Mouse (Mus musculus) embryo, embryonic 10.5 days (tissue): ENCODE measurements at regions not wholly inside any gene's neighbourhood (a gene's known extent, or its start where the extent isn't known, plus 50 kb on each side); places are given as distances from the start of the nearest gene placed in this dataset.
"Not testable (repeated sequence)": the region's sequence is repeated elsewhere in the genome, so short reads cannot be mapped to it uniquely, and the experiment has no call there.

Experiments
- DNase-seq: peaks from one replicate; pipeline ENCODE4 v3.0.0-alpha.2; 2015; ENCODE audit warnings: low spot score

DNA sequence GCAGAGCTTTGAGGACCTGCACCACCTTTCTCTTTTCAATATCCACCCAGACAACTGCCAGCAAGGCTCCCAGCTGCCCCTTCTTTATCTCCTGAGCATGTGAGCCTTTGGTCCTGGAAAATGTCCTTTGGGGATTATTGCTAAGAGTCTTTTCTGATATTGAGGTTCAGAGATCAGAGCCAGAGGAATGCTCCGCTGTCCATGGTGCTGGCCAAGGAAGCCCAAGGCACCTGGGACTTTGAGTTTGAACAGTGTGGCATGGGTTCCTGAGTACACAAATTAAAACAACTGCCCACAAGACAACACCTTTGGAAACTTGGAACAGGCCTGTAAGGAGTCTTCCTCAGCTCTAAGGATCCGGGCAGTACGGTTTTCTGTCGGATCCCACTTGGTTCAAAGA is 52.6 kb upstream of the Slc28a3 start:
- DNase-seq: peak; percentile 63

DNA sequence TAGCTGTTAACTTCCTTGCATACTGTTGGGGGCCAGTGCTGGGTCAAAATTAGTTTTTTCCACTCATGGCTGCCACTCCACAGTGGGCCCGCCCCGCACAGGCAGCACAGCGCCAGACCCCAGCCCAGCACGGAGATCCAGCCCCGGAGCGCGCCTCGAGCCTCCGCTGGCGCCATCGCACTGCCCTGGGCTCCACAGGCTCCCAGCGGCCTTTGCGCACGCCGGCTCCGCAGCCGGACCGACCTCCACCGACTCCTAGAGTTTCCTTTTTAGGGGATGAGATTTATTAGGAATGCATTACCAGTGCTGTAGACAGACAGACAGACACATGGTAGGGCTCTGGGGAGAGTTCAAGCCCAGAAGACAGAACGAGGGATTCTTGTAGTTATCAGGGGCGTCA is 58.0 kb upstream of the Slc28a3 start:
- DNase-seq: peak; percentile 15

DNA sequence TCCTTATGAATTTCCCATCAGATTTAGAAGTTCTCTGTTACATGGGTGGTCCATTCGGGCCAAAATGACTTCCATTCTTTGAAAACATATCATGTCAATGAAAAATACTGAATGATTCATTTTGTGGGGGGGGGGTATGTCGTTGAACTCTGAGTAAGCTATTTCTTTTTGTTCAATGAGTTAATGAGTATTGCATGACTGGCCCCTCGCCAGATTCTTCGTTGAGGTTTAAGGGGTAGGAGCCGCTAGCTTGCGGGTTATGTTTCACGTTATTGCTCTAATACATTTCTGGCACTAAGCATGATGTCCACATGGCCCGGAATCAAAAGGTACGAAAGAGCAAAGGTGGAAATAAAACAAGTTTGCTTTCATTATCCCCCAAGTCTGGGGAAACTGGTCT is 59.5 kb upstream of the Slc28a3 start:
- DNase-seq: no peak

DNA sequence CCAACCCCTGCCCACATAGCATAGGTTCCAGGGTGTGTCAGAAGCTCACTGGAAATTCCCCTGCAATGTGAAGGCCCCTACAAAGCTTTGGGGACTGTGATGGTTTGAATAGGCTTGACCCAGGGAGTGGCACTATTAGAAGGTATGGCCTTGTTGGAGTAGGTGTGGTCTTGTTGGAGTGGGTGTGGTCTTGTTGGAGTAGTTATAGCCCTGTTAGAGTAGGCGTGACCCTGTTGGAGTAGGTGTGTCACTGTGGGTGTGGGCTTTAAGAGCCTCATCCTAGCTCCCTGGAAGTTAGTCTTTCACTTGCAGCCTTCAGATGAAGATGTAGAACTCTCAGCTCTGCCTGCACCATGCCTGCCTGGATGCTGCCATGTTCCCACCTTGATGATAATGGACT is 64.9 kb upstream of the Slc28a3 start:
- not testable (repeated sequence) for DNase-seq

DNA sequence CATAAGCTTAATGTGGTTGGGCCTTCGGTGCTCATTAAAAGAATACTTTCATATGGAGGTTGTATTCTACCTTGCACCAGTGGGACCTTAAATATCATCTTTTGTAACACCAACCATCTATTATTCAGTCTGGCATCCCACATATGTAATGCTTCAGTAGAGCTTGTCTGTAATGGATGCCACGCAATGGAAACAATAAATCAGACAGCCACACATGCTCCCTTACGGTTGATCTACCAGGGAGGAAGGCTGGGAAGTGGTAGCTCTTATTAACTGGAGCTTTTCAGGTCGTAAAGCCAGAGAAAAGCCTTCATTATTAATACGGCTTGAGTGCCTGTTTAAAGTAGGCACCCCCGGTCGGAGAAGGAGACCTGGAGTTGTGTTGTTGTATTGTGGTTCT is 66.8 kb upstream of the Slc28a3 start:
- no peak for DNase-seq

DNA sequence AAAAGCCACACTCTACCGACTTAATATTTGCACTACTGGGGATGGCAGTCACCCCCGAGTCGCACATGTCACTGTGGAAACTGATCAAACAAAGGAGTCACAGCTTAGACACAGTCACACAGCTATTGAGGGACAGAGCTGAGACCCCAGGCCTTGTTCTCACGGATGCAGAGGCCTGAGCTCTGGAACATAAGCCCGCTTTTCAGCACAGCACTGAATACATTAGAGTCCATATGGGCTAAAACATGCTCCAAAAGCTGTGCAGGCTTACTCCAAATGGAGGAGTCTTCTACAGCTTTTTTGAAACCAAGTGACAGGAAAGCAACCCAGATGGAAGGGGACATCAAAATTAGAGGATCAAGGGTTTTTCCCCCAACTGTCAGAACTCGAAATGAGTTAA is 69.0 kb upstream of the Slc28a3 start:
- no peak for DNase-seq

DNA sequence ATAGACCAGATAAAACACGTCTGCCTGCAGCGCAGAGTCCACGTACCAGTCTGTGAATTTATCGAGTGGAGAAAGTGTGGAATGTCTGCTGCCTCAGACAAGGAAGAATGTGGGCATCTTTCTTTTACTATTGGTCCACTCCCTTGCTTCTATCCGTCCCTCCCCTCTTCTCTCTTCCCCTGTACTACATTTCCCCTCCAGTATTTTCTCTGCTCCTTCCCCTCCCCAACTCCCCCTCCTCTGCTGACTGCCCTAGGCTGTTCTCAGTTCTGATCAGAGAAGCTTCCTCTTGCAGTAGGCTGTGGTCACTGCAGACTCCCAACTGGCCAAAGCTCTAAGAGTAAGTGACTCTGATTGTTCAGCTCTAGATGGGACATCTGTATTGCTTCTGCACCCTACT is 76.1 kb upstream of the Slc28a3 start:
- DNase-seq: no peak

DNA sequence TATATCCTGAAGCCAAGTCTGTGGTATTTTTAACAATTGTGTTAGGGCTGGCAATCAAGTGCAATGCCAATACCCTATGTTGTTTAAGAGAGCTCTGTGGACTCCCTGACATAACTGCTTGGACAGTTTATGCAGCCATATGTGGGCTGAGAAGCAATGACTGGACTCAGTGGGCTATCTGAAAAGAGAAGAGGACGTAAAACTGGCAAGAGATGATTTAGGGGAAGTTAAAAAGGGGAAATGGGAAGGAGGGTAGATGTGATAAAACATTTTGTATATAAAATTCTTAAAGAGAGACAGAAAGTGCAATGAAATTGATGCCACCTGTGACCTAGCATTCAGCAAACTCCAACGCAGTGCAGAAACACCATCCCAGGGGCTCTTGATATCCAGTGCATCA is 76.9 kb upstream of the Slc28a3 start:
- DNase-seq: no peak

DNA sequence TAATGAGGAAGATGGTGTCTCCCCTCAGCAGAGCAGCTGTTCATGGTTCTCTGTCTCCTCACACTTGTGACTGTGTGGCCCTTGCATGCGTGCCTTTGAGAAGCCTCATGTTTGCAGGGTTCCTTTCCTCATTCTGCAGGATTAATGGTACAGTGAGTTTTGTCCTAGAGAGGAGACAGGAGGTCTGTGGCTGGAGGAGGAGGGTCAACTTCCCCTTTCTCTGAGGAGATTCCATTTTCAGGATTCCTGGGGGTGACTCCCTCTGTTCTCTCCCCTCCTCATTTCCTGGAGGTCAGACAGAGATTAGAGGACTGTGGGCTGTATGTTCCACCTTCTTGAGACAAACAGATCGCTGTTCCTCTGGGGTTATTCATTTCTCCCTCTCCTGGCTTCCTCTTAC is 77.6 kb upstream of the Slc28a3 start:
- DNase-seq: no peak

DNA sequence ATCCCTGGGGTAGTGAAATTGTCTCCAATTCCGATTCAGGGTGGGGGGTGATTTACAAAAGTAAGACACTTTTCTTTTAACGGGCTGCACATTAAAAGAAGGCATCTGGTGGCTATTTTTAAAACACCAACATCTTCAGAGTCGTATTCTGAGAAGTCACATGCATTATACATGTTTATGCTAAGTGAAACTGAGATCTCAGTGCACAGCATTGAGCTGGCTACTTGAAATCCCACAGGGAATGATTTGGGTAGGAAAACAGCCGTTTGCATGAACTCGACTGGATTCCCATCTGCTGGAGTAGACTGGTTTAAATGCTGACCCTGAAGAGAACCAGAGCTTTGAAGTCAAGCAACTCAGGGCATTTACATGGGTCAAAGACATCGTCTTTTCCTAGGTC is 84.0 kb upstream of the Slc28a3 start:
- peak; percentile 42 for DNase-seq

DNA sequence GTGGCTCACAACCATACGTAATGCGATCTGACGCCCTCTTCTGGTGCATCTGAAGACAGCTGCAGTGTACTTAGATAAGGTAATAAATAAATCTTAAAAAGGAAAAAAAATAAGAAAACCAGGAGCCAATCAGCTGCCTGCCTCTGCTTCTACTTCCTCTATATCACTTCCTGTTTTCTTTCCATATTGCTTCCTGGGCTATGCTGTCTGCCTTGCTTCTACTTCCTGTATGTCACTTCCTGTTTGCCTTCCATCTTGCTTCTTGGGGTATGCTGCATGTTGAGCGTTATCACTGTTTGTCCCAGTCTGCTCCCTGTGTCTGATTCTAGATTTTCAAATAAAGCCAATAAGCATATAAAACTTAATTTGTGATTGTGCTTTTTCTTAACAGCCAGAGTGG is 85.3 kb upstream of the Slc28a3 start:
- no peak for DNase-seq

DNA sequence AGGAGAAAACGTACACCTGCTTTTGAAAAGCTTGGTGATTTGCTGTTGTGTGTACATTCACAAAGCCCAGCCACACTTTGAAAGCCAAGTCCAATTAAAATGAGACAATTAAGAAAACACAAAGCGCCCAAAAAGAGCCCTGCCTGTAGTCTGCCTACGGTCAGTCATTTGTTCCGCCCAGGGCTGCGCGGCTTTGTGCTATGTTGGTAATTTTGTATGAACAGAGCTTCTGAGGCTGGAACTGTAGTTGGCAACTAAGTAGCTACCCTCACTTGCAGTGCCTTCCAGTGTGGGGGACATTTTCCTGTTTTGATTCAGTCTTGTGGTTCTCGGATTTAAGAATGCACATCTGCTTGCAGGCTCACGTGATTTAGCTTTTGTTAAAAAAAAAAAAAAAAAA is 89.3 kb upstream of the Slc28a3 start:
- no peak for DNase-seq

DNA sequence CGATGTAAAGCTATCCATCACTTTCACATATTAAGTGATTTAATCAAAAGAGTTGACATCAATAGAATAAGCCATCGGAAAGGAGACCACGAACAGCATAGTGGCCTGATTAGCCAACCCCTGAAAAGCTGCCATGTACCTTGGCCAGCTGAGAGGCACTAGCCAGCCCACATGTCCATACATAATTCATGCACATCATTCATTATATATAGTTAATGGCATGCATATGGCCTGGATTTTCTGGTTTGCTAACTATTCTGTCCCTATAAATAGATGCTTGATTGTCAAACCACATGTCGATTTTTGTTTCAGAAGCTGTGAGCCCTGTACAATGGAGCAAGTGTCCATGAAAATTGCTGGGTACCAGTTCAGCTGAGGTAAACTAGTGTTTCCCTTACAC is 93.5 kb upstream of the Slc28a3 start:
- no peak for DNase-seq

DNA sequence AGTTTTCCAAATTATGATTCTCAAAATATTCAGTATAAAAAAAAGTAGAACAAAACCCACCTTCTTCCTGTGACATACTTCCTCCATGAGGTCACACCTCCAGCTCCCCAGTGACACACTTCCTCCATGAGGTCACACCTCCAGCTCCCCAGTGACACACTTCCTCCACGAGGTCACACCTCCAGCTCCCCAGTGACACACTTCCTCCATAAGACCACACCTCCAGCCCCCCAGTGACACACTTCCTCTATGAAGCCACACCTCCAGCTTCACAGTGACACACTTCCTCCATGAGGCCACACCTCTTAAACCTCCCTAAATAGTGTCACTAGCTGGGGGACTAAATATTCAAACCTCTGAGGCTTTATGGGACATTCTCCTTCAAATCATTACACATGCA is 89.8 kb upstream of the Ntrk2 start:
- DNase-seq: no peak

DNA sequence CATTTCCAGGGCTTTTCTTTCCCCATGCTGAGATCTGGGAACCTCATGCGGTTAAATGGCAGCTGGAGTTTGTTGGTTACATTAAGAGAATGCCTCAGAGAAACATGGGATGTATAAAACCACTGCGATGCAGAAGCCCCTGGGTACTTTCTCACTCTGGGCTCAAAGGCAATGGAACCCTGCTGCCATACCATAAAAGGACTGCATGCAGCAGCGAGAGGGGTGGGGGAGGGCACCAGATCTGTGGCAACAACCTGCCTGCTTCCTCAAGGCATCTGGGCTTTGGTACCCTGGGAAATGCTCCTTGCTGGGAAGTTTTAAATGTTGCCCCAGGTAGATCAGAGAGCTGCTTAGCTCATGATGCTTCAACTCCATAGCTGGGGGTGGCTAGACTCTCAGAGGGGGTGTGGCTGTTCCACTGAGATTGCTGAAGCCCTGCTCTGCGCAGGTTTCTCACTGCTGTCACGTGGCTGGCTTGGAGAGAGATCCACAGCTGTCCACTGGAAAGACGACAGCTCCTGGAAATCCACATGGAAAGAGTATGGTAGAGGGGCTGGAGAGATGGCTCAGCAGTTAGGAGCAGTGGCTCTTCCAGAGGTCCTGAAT is 75.8 kb upstream of the Ntrk2 start:
- DNase-seq: peak; percentile 38

DNA sequence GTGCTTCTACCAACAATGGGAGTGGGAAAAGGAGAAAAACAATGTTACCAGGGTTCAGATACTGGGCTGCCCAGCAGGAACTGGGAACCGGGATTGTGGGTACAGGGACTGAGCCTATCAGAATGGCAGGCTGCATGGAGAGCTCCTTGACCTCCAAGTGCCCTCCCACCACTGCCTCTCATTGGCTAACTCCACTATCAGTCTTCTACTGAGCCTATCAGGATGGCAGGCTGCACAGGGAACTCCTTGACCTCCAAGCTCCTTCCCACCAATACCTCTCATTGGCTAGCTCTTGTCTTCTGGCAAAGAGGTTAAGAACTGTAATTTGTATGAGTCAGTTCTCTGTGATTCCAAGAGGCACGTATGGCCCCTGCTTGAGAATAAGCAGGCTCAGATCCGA is 73.6 kb upstream of the Ntrk2 start:
- DNase-seq: peak; percentile 21

DNA sequence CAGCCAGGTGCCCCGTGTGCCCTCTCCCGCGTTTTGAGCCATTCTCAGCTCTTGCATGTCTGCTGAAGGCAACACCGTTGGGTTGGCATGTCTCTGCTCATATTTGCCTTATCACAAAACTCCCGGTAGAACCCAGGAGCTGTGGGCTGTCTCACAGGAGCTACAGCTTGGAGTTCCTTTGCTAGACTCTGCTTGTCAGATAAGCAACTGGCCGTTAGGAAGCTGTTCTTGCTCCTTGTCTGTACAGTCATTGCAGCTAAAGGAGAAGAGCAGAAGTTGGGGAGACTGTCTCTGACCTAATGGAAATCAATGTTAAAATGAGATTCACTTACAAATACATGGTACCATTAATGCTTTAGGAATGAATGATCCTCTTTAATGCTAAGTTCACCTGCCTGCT is 72.8 kb upstream of the Ntrk2 start:
- no peak for DNase-seq

DNA sequence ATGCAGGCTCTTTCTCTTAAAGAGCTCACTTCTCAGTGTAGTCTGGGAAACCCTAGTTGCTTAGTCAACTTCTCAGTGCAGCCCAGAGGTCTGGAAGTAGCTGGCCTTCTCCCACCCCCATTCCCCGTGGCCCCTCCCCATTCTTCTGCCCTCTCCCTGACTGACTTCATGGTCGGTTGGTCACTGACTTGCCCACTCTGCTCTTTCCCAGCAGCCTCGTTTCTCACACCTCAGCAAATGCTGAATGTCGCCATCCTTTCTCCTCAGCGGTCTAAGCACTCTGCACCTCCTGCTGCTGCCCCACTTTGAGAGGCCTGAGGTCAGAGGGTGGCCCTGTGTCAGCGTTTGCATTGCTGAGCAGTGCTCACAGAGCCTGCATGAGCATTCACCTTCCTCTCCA is 70.8 kb upstream of the Ntrk2 start:
- no peak for DNase-seq

DNA sequence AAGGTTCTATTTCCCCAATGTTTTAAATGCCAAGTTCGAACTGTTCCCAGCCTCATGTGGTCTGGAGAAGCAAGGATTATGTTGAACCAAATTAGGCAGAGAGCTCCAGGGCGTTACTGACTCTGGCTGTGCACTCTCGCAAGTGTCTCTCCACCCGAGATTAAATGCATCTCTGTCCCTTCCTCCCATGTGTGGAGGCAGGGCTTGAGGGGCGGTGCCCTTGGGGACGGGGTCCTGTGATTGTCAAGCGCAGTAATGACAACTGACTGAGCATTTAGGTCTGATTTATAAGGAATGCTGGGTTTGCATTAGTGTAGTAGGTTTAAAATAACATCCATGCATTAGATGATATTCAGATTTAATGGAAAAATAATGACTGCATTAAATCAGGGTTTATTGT is 65.6 kb upstream of the Ntrk2 start:
- no peak for DNase-seq

DNA sequence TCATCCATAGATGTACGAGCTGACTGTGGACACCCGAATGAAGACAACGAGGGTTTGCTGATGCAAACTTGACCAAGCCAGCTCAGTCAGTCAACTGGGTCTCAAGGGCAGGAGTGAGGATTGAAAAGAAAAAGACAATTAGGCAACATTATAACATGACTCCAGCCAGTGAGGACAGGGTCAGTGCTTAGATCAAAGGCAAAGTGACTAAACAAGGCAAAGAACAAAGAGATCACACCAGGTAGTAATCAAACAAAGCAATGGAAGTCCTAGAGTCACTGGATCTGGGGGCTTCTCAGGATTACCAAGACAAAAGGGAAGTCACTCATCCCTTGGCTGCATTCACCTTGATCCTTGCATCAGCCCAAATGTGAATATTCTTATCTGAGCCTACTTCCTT is 60.3 kb upstream of the Ntrk2 start:
- DNase-seq: no peak

DNA sequence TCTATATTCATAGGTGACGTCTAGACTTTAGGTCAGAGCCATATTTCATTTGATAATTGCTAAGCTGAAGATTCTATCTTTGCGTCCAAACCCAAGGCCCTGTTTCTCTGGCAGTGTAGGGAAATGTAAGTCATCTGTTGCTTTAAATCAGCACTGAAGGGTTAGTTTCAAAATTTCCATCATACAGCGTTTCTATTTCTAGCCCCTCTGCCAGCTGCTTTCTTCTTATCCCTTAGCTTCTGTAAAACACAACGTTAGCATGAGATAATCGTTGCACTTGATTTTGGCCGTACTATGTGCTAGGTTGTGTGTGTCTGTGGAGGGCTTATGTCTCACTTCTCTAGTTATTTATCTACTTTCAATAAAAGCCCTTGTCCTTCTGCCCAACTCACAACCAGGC is 58.7 kb upstream of the Ntrk2 start:
- DNase-seq: no peak

DNA sequence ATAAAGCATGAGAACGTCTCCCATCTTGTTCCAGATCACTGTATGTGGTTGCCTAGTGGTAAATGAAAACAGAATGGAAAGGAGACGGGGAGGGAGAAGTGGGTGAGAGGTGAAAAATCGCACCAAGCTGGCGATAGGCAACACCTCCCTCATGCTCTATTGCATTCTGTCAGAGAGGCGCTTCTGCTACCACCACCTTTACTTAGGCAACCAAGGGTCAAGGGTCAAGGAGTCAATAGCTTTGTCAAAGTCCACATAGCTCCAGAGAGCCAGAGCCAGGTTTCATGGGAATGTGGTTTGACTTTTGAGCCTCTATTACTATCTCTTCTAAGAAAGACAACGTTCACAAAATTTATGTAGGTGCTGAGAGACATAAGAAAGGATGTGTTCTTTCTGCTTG is 50.2 kb upstream of the Ntrk2 start:
- peak; percentile 8 for DNase-seq
